Mouse (Mus musculus) embryonic facial prominence, embryonic 13.5 days (tissue): ENCODE data around the gene Tbc1d10b. TPM values are rescaled to one million over a fixed set of nuclear protein-coding genes. Genes with fewer than 3 reads are reported as not detected.

ENCODE experiments used
- ATAC-seq: fragments of 200-750 bp; cut with Nextera tagmentation; 2 replicates; pipeline ENCODE4 v1.8.0; 2017; ENCODE audit warnings: low read depth; ENCODE audit not compliant: insufficient number of reproducible peaks, insufficient read depth, low FRiP score, low TSS enrichment
- H3K27ac ChIP-seq: fragments of 300-500 bp; sonication (generic); 2 replicates; pipeline ENCODE4 v1.5.1; 2015; ENCODE audit warnings: moderate library complexity, mild to moderate bottlenecking, inconsistent platforms
- H3K27me3 ChIP-seq: fragments of 300-500 bp; sonication (generic); 2 replicates; pipeline ENCODE4 v1.6.1; 2015; ENCODE audit warnings: mild to moderate bottlenecking, inconsistent platforms
- H3K36me3 ChIP-seq: fragments of 300-500 bp; sonication (generic); 2 replicates; pipeline ENCODE4 v1.6.1; 2015; ENCODE audit warnings: mild to moderate bottlenecking, inconsistent platforms
- H3K4me1 ChIP-seq: fragments of 300-500 bp; sonication (generic); 2 replicates; pipeline ENCODE4 v1.6.1; 2015; ENCODE audit warnings: inconsistent platforms
- H3K4me2 ChIP-seq: fragments of 300-500 bp; sonication (generic); 2 replicates; pipeline ENCODE4 v1.6.1; 2015; ENCODE audit warnings: moderate library complexity, mild to moderate bottlenecking, inconsistent platforms
- H3K4me3 ChIP-seq: fragments of 300-500 bp; sonication (generic); 2 replicates; pipeline ENCODE4 v1.5.1; 2015; ENCODE audit warnings: mild to moderate bottlenecking, inconsistent platforms
- H3K9ac ChIP-seq: fragments of 300-500 bp; sonication (generic); 2 replicates; pipeline ENCODE4 v1.6.1; 2015; ENCODE audit warnings: mild to moderate bottlenecking, inconsistent platforms
- H3K9me3 ChIP-seq: fragments of 300-500 bp; sonication (generic); 2 replicates; pipeline ENCODE4 v1.6.1; 2016; ENCODE audit warnings: inconsistent platforms
- WGBS: fragments of 180-500 bp; shearing (Covaris S2); methylation state at CpG from one replicate; pipeline ENCODE4 v1.1.7; 2015; ENCODE audit warnings: mixed read lengths; 5-methylcytosine and 5-hydroxymethylcytosine counted together
- polyA plus RNA-seq: library from polyadenylated mRNA; unstranded; fragments of >200 nt; fragmentation: Nextera tagmentation; extraction: Ambion mirVana; gene quantifications from 2 replicates; pipeline ENCODE4 v1.2.1, GENCODE M21; 2015

Gene Tbc1d10b
- polyA plus RNA-seq, 1 experiment from 2014 or later, result 32.0 TPM

- Histone ChIP-seq H3K4me2 (peak overlapping the region; percentile 77), H3K27me3 (no peaks in the 10 kb centered on the region), H3K4me1 (peaks cover 29% of the 10 kb centered on the region), H3K36me3 (peaks cover 35% of the 10 kb centered on the region), H3K9me3 (no peaks in the 10 kb centered on the region), H3K9ac (peak overlapping the region; percentile 95), H3K27ac (peak overlapping the region; percentile 96), H3K4me3 (peak overlapping the region; percentile 86)
- ATAC-seq, result no peak
- WGBS, result 28% methylated on average over 2 of the region's 2 CpGs
Measured at GRCm38 (mm10) chr7:127243361-127243867, 35.1 kb upstream of the Tbc1d10b start.

- Histone ChIP-seq H3K27me3 (no peaks in the 10 kb centered on the region), H3K9ac (no peak overlapping the region), H3K9me3 (no peaks in the 10 kb centered on the region), H3K4me1 (peaks cover 34% of the 10 kb centered on the region), H3K4me2 (peak overlapping the region; percentile 79; the same call in 1 of the 2 replicates), H3K36me3 (peaks cover 61% of the 10 kb centered on the region), H3K4me3 (0 out of 2 replicates have a peak overlapping the region, but pooled peaks have one; percentile 97), H3K27ac (no peak overlapping the region)
- WGBS, result 88% methylated on average over 2 of the region's 2 CpGs
- ATAC-seq, result no peak
Measured at GRCm38 (mm10) chr7:127234777-127235176, 26.5 kb upstream of the Tbc1d10b start.

GRCm38 (mm10) chr7:127233765-127234164 is 25.5 kb upstream of the Tbc1d10b start:
- peak overlapping the region; percentile 97 for H3K9ac ChIP-seq
- no peaks in the 10 kb centered on the region for H3K9me3 ChIP-seq
- peaks cover 65% of the 10 kb centered on the region for H3K36me3 ChIP-seq
- H3K27ac ChIP-seq, result peak overlapping the region; percentile 99
- peaks cover 34% of the 10 kb centered on the region for H3K4me1 ChIP-seq
- WGBS, result 6% methylated on average over 9 of the region's 9 CpGs
- peak overlapping the region; percentile 79 for H3K4me2 ChIP-seq
- no peaks in the 10 kb centered on the region for H3K27me3 ChIP-seq
- ATAC-seq, result no peak
- peak overlapping the region; percentile 97 for H3K4me3 ChIP-seq

- H3K9me3 ChIP-seq, result no peaks in the 10 kb centered on the region
- no peaks in the 10 kb centered on the region for H3K27me3 ChIP-seq
- WGBS, result under 1% methylated on average over 27 of the region's 27 CpGs
- ATAC-seq, result peak; percentile 21; the same call in 1 of the 2 replicates
- H3K4me3 ChIP-seq, result peak overlapping the region; percentile 97
- H3K36me3 ChIP-seq, result peaks cover 61% of the 10 kb centered on the region
- H3K4me2 ChIP-seq, result peak overlapping the region; percentile 79
- H3K4me1 ChIP-seq, result peaks cover 34% of the 10 kb centered on the region
- H3K9ac ChIP-seq, result peak overlapping the region; percentile 97
- H3K27ac ChIP-seq, result peak overlapping the region; percentile 99
Measured at GRCm38 (mm10) chr7:127233368-127233749, 25.1 kb upstream of the Tbc1d10b start.

GRCm38 (mm10) chr7:127232622-127233367 is 24.5 kb upstream of the Tbc1d10b start, which contains the start of the genes Zfp553 and Sept1:
Gene Zfp553 (plus strand): TSS chr7:127233061.
Gene Sept1 (minus strand): TSS chr7:127233130.
- WGBS, result under 1% methylated on average over 64 of the region's 64 CpGs
- no peaks in the 10 kb centered on the region for H3K9me3 ChIP-seq
- peak within 1 kb of the TSS; percentile 97 for H3K9ac ChIP-seq
- peak; percentile 88 for ATAC-seq
- H3K27me3 ChIP-seq, result no peaks in the 10 kb centered on the region
- peaks cover 34% of the 10 kb centered on the region for H3K4me1 ChIP-seq
- peak within 1 kb of the TSS; percentile 79 for H3K4me2 ChIP-seq
- peak within 1 kb of the TSS; percentile 97 for H3K4me3 ChIP-seq
- peak within 1 kb of the TSS; percentile 99 for H3K27ac ChIP-seq
- H3K36me3 ChIP-seq, result peaks cover 56% of the 10 kb centered on the region

GRCm38 (mm10) chr7:127231826-127232621 is 23.8 kb upstream of the Tbc1d10b start:
- H3K9ac ChIP-seq, result peak overlapping the region; percentile 97
- 8% methylated on average over 20 of the region's 20 CpGs for WGBS
- peak overlapping the region; percentile 99 for H3K27ac ChIP-seq
- H3K4me2 ChIP-seq, result peak overlapping the region; percentile 79
- H3K4me3 ChIP-seq, result peak overlapping the region; percentile 97
- ATAC-seq, result no peak
- H3K27me3 ChIP-seq, result no peaks in the 10 kb centered on the region
- H3K4me1 ChIP-seq, result peaks cover 34% of the 10 kb centered on the region
- peaks cover 48% of the 10 kb centered on the region for H3K36me3 ChIP-seq
- H3K9me3 ChIP-seq, result no peaks in the 10 kb centered on the region

- no peaks in the 10 kb centered on the region for H3K27me3 ChIP-seq
Measured at GRCm38 (mm10) chr7:127231376-127231775, 23.1 kb upstream of the Tbc1d10b start.

GRCm38 (mm10) chr7:127228615-127229303 is 20.5 kb upstream of the Tbc1d10b start:
- H3K36me3 ChIP-seq, result peaks cover 24% of the 10 kb centered on the region
- H3K4me2 ChIP-seq, result no peak overlapping the region
- H3K4me1 ChIP-seq, result peaks cover 22% of the 10 kb centered on the region
- H3K9me3 ChIP-seq, result no peaks in the 10 kb centered on the region
- H3K9ac ChIP-seq, result no peak overlapping the region
- no peak overlapping the region for H3K4me3 ChIP-seq
- 71% methylated on average over 4 of the region's 4 CpGs for WGBS
- no peaks in the 10 kb centered on the region for H3K27me3 ChIP-seq
- ATAC-seq, result no peak
- H3K27ac ChIP-seq, result no peak overlapping the region

More at GRCm38 (mm10) chr7:127231376-127231775, 23.1 kb upstream of the Tbc1d10b start:
- Histone ChIP-seq H3K27ac (no peak overlapping the region; the same call in 1 of the 2 replicates), H3K9ac (peak overlapping the region; percentile 97), H3K4me1 (peaks cover 34% of the 10 kb centered on the region), H3K4me2 (peak overlapping the region; percentile 79), H3K36me3 (peaks cover 41% of the 10 kb centered on the region), H3K4me3 (peak overlapping the region; percentile 97), H3K9me3 (no peaks in the 10 kb centered on the region)
- no peak for ATAC-seq
- 53% methylated on average over 3 of the region's 3 CpGs for WGBS

- Histone ChIP-seq H3K9me3 (no peaks in the 10 kb centered on the region), H3K27ac (no peak overlapping the region), H3K27me3 (no peaks in the 10 kb centered on the region), H3K4me2 (no peak overlapping the region), H3K4me1 (peaks cover 5% of the 10 kb centered on the region), H3K36me3 (peaks cover 16% of the 10 kb centered on the region), H3K9ac (no peak overlapping the region), H3K4me3 (no peak overlapping the region)
- 89% methylated on average over 11 of the region's 11 CpGs for WGBS
- no peak for ATAC-seq
Measured at GRCm38 (mm10) chr7:127225147-127225995, 17.1 kb upstream of the Tbc1d10b start.

- Histone ChIP-seq H3K4me3 (no peak overlapping the region), H3K9me3 (no peaks in the 10 kb centered on the region), H3K27me3 (no peaks in the 10 kb centered on the region), H3K27ac (no peak overlapping the region), H3K4me1 (no peaks in the 10 kb centered on the region), H3K4me2 (no peak overlapping the region), H3K36me3 (peaks cover 9% of the 10 kb centered on the region), H3K9ac (no peak overlapping the region)
- 90% methylated on average over 6 of the region's 6 CpGs for WGBS
- ATAC-seq, result no peak
Measured at GRCm38 (mm10) chr7:127224616-127225015, 16.3 kb upstream of the Tbc1d10b start.
